Mouse (Mus musculus) heart, embryonic 13.5 days (tissue): ENCODE data around the gene Ccdc125. TPM values are rescaled to one million over a fixed set of nuclear protein-coding genes. Genes with fewer than 3 reads are reported as not detected.

Source experiments
- ATAC-seq: fragments of 200-750 bp; cut with Nextera tagmentation; 2 replicates; pipeline ENCODE4 v1.8.0; 2017; ENCODE audit warnings: moderate TSS enrichment; ENCODE audit not compliant: insufficient number of reproducible peaks, low FRiP score, low TSS enrichment; ENCODE audit errors: extremely low read depth
- H3K27ac ChIP-seq: fragments of 300-500 bp; sonication (generic); replicated peaks from 2 replicates; pipeline ENCODE4 v1.5.1; 2015; ENCODE audit warnings: moderate library complexity, mild to moderate bottlenecking, inconsistent platforms
- H3K27me3 ChIP-seq: fragments of 300-500 bp; sonication (generic); replicated peaks from 2 replicates; pipeline ENCODE4 v1.6.1; 2015; ENCODE audit warnings: mild to moderate bottlenecking, inconsistent platforms
- H3K36me3 ChIP-seq: fragments of 300-500 bp; sonication (generic); 2 replicates; pipeline ENCODE4 v1.6.1; 2015; ENCODE audit warnings: mild to moderate bottlenecking, inconsistent platforms
- H3K4me1 ChIP-seq: fragments of 300-500 bp; sonication (generic); 2 replicates; pipeline ENCODE4 v1.6.1; 2015; ENCODE audit warnings: inconsistent platforms
- H3K4me2 ChIP-seq: fragments of 300-500 bp; sonication (generic); 2 replicates; pipeline ENCODE4 v1.6.1; 2015; ENCODE audit warnings: inconsistent platforms, mild to moderate bottlenecking, moderate library complexity
- H3K4me3 ChIP-seq: fragments of 300-500 bp; sonication (generic); 2 replicates; pipeline ENCODE4 v1.5.1; 2015; ENCODE audit warnings: moderate library complexity, mild to moderate bottlenecking, inconsistent platforms
- H3K9ac ChIP-seq: fragments of 300-500 bp; sonication (generic); 2 replicates; pipeline ENCODE4 v1.6.1; 2015; ENCODE audit warnings: inconsistent platforms, mild to moderate bottlenecking, moderate library complexity
- H3K9me3 ChIP-seq: fragments of 300-500 bp; sonication (generic); 2 replicates; pipeline ENCODE4 v1.6.1; 2016; ENCODE audit warnings: inconsistent platforms
- WGBS: fragments of 180-500 bp; shearing (Covaris S2); methylation state at CpG from one replicate; pipeline ENCODE4 v1.1.7; 2015; ENCODE audit warnings: mixed read lengths; 5-methylcytosine and 5-hydroxymethylcytosine counted together
- polyA plus RNA-seq: library from polyadenylated mRNA; unstranded; fragments of >200 nt; fragmentation: Nextera tagmentation; extraction: Ambion mirVana; gene quantifications from 2 replicates; pipeline ENCODE4 v1.2.1, GENCODE M21; 2015

Gene Ccdc125
- polyA plus RNA-seq = 3.8 and 4.1 TPM in 2 replicates

- WGBS = under 1% methylated on average over 44 of the region's 44 CpGs
- peak; percentile 8; the same call in 1 of the 2 replicates for ATAC-seq
Measured at GRCm38 (mm10) chr13:100669291-100670022, at the start of gene Ccdc125. Gene Ccdc125 (plus strand): TSS chr13:100669717.

GRCm38 (mm10) chr13:100622241-100622640 lies 47.3 kb upstream of the Ccdc125 start:
- H3K9me3 ChIP-seq = no peaks in the 10 kb centered on the region
- peaks cover 85% of the 10 kb centered on the region for H3K36me3 ChIP-seq
- H3K4me1 ChIP-seq = no peaks in the 10 kb centered on the region
- H3K9ac ChIP-seq = no peak overlapping the region
- no peak overlapping the region for H3K4me3 ChIP-seq
- no peak overlapping the region for H3K4me2 ChIP-seq
- no peak for ATAC-seq
- no peak overlapping the region for H3K27ac ChIP-seq
- 86% methylated on average over 4 of the region's 4 CpGs for WGBS
- peaks cover 6% of the 10 kb centered on the region; the same call in 1 of the 2 replicates for H3K27me3 ChIP-seq

More at GRCm38 (mm10) chr13:100669291-100670022, at the start of gene Ccdc125:
- Histone ChIP-seq H3K27me3 (no peaks in the 10 kb centered on the region), H3K4me1 (peaks cover 4% of the 10 kb centered on the region; the same call in 1 of the 2 replicates), H3K36me3 (peaks cover 21% of the 10 kb centered on the region), H3K9me3 (peaks cover 5% of the 10 kb centered on the region; the same call in 1 of the 2 replicates), H3K4me2 (peak within 1 kb of the TSS; percentile 78), H3K4me3 (peak within 1 kb of the TSS; percentile 68), H3K27ac (peak within 1 kb of the TSS; percentile 66), H3K9ac (peak within 1 kb of the TSS; percentile 84)

GRCm38 (mm10) chr13:100634106-100634691 lies 35.3 kb upstream of the Ccdc125 start:
- no peak overlapping the region for H3K9ac ChIP-seq
- no peak for ATAC-seq
- peaks cover 84% of the 10 kb centered on the region for H3K36me3 ChIP-seq
- no peaks in the 10 kb centered on the region for H3K27me3 ChIP-seq
- no peak overlapping the region for H3K4me3 ChIP-seq
- H3K4me1 ChIP-seq = no peaks in the 10 kb centered on the region
- WGBS = 72% methylated on average over 3 of the region's 3 CpGs
- H3K4me2 ChIP-seq = no peak overlapping the region
- H3K9me3 ChIP-seq = no peaks in the 10 kb centered on the region
- H3K27ac ChIP-seq = no peak overlapping the region

- H3K27me3 ChIP-seq = no peaks in the 10 kb centered on the region
- no peak for ATAC-seq
- no peak overlapping the region for H3K4me3 ChIP-seq
- H3K4me2 ChIP-seq = no peak overlapping the region
- H3K9ac ChIP-seq = no peak overlapping the region
- H3K9me3 ChIP-seq = no peaks in the 10 kb centered on the region
- no peaks in the 10 kb centered on the region for H3K4me1 ChIP-seq
- 89% methylated on average over 4 of the region's 4 CpGs for whole genome bisulfite sequencing
- H3K36me3 ChIP-seq = peaks cover 97% of the 10 kb centered on the region
- no peak overlapping the region for H3K27ac ChIP-seq
Measured at GRCm38 (mm10) chr13:100642471-100643209, 26.9 kb upstream of the Ccdc125 start.

GRCm38 (mm10) chr13:100648223-100648622 lies 21.3 kb upstream of the Ccdc125 start:
- Histone ChIP-seq H3K9me3 (no peaks in the 10 kb centered on the region), H3K27me3 (no peaks in the 10 kb centered on the region), H3K4me1 (peaks cover 11% of the 10 kb centered on the region), H3K4me2 (no peak overlapping the region), H3K27ac (no peak overlapping the region), H3K4me3 (no peak overlapping the region), H3K36me3 (peaks cover 51% of the 10 kb centered on the region), H3K9ac (no peak overlapping the region)
- 88% methylated on average over 8 of the region's 8 CpGs for WGBS
- ATAC-seq = no peak

GRCm38 (mm10) chr13:100650550-100651438 lies 18.7 kb upstream of the Ccdc125 start, which contains the start of the genes Ak6 and Rad17:
Gene Ak6 (plus strand): TSS chr13:100650979.
Gene Rad17 (minus strand): TSS chr13:100651051.
- WGBS = under 1% methylated on average over 73 of the region's 73 CpGs
- peak within 1 kb of the TSS; percentile 85 for H3K4me3 ChIP-seq
- peaks cover 37% of the 10 kb centered on the region for H3K36me3 ChIP-seq
- no peaks in the 10 kb centered on the region for H3K9me3 ChIP-seq
- H3K27me3 ChIP-seq = no peaks in the 10 kb centered on the region
- H3K4me1 ChIP-seq = peaks cover 11% of the 10 kb centered on the region
- peak within 1 kb of the TSS; percentile 94 for H3K27ac ChIP-seq
- peak within 1 kb of the TSS; percentile 95 for H3K4me2 ChIP-seq
- peak; percentile 93 for ATAC-seq
- peak within 1 kb of the TSS; percentile 96 for H3K9ac ChIP-seq

- no peaks in the 10 kb centered on the region for H3K27me3 ChIP-seq
- H3K4me2 ChIP-seq = peak within 1 kb of the TSS; percentile 95
- H3K36me3 ChIP-seq = peaks cover 34% of the 10 kb centered on the region
- peak within 1 kb of the TSS; percentile 85 for H3K4me3 ChIP-seq
- H3K4me1 ChIP-seq = peaks cover 11% of the 10 kb centered on the region
- peak; percentile 70; the same call in 1 of the 2 replicates for ATAC-seq
- peak within 1 kb of the TSS; percentile 96 for H3K9ac ChIP-seq
- WGBS = under 1% methylated on average over 56 of the region's 63 CpGs
- peak within 1 kb of the TSS; percentile 94 for H3K27ac ChIP-seq
- no peaks in the 10 kb centered on the region for H3K9me3 ChIP-seq
Measured at GRCm38 (mm10) chr13:100651439-100652186, 17.9 kb upstream of the Ccdc125 start, which contains the start of gene Taf9. Gene Taf9 (plus strand): TSS chr13:100651579.

- Histone ChIP-seq H3K9me3 (no peaks in the 10 kb centered on the region), H3K4me1 (no peaks in the 10 kb centered on the region), H3K9ac (no peak overlapping the region), H3K27me3 (no peaks in the 10 kb centered on the region), H3K4me2 (no peak overlapping the region), H3K27ac (no peak overlapping the region), H3K4me3 (no peak overlapping the region), H3K36me3 (peaks cover 32% of the 10 kb centered on the region)
- no peak for ATAC-seq
- 84% methylated on average over 5 of the region's 5 CpGs for WGBS
Measured at GRCm38 (mm10) chr13:100658091-100658490, 11.4 kb upstream of the Ccdc125 start.

GRCm38 (mm10) chr13:100659864-100660456 lies 9.6 kb upstream of the Ccdc125 start:
- Histone ChIP-seq H3K9ac (no peak overlapping the region), H3K27me3 (no peaks in the 10 kb centered on the region), H3K9me3 (no peaks in the 10 kb centered on the region), H3K4me3 (no peak overlapping the region), H3K36me3 (peaks cover 34% of the 10 kb centered on the region), H3K4me2 (no peak overlapping the region), H3K27ac (no peak overlapping the region), H3K4me1 (no peaks in the 10 kb centered on the region)
- 38% methylated on average over 4 of the region's 4 CpGs for WGBS
- no peak for ATAC-seq
